Mouse (Mus musculus) lung, embryonic 15.5 days (tissue): ENCODE results near the gene Dyrk3. TPM values are rescaled to one million over a fixed set of nuclear protein-coding genes. Genes with fewer than 3 reads are reported as not detected.
A peak's percentile ranks its signal among the peaks of the same experiment; 100 is the strongest.

Source experiments
- ATAC-seq: fragments of 200-750 bp; cut with Nextera tagmentation; 2 replicates; pipeline ENCODE4 v1.8.0; 2017; ENCODE audit warnings: moderate number of reproducible peaks, borderline replicate concordance; ENCODE audit not compliant: low FRiP score, low TSS enrichment; ENCODE audit errors: extremely low read depth
- H3K27ac ChIP-seq: fragments of 300-500 bp; sonication (generic); 2 replicates; pipeline ENCODE4 v1.5.1; 2015; ENCODE audit warnings: moderate library complexity, mild to moderate bottlenecking, inconsistent platforms
- H3K27me3 ChIP-seq: fragments of 300-500 bp; sonication (generic); 2 replicates; pipeline ENCODE4 v1.6.1; 2015; ENCODE audit warnings: inconsistent platforms
- H3K36me3 ChIP-seq: fragments of 300-500 bp; sonication (generic); 2 replicates; pipeline ENCODE4 v1.6.1; 2015; ENCODE audit warnings: inconsistent platforms
- H3K4me1 ChIP-seq: fragments of 300-500 bp; sonication (generic); 2 replicates; pipeline ENCODE4 v1.6.1; 2015; ENCODE audit warnings: inconsistent platforms
- H3K4me2 ChIP-seq: fragments of 300-500 bp; sonication (generic); 2 replicates; pipeline ENCODE4 v1.6.1; 2015; ENCODE audit warnings: inconsistent platforms, mild to moderate bottlenecking, moderate library complexity
- H3K4me3 ChIP-seq: fragments of 300-500 bp; sonication (generic); 2 replicates; pipeline ENCODE4 v1.5.1; 2015; ENCODE audit warnings: mild to moderate bottlenecking, inconsistent platforms
- H3K9ac ChIP-seq: fragments of 300-500 bp; sonication (generic); 2 replicates; pipeline ENCODE4 v1.6.1; 2015; ENCODE audit warnings: inconsistent platforms
- H3K9me3 ChIP-seq: fragments of 300-500 bp; sonication (generic); 2 replicates; pipeline ENCODE4 v1.6.1; 2016; ENCODE audit warnings: inconsistent platforms
- WGBS: fragments of 180-500 bp; shearing (Covaris S2); methylation state at CpG from one replicate; pipeline ENCODE4 v1.1.7; 2015; 5-methylcytosine and 5-hydroxymethylcytosine counted together
- polyA plus RNA-seq: library from polyadenylated mRNA; unstranded; fragments of >200 nt; fragmentation: Nextera tagmentation; extraction: Ambion mirVana; gene quantifications from 2 replicates; pipeline ENCODE4 v1.2.1, GENCODE M21; 2015

Dyrk3 gene
- polyA plus RNA-seq, 1 experiment from 2014 or later = 3.7 TPM

GRCm38 (mm10) chr1:131103776-131104424 is 34.2 kb downstream of the Dyrk3 start:
- Histone ChIP-seq H3K27me3 (no peaks in the 10 kb centered on the region), H3K9ac (no peak overlapping the region), H3K4me2 (no peak overlapping the region), H3K4me3 (no peak overlapping the region), H3K4me1 (peaks cover 13% of the 10 kb centered on the region; the same call in 1 of the 2 replicates), H3K36me3 (no peaks in the 10 kb centered on the region), H3K9me3 (no peaks in the 10 kb centered on the region), H3K27ac (no peak overlapping the region)
- WGBS = 63% methylated on average over 10 of the region's 10 CpGs
- no peak for ATAC-seq

GRCm38 (mm10) chr1:131100808-131101207 is 37.3 kb downstream of the Dyrk3 start:
- Histone ChIP-seq H3K27me3 (no peaks in the 10 kb centered on the region), H3K27ac (no peak overlapping the region), H3K9me3 (no peaks in the 10 kb centered on the region), H3K4me1 (peaks cover 11% of the 10 kb centered on the region), H3K36me3 (no peaks in the 10 kb centered on the region), H3K9ac (no peak overlapping the region), H3K4me2 (no peak overlapping the region), H3K4me3 (no peak overlapping the region)
- ATAC-seq = no peak
- WGBS = 49% methylated on average over 1 of the region's 1 CpGs

GRCm38 (mm10) chr1:131097700-131098094 is 40.4 kb downstream of the Dyrk3 start, which contains the start of gene Mapkapk2:
Mapkapk2 (minus strand) TSS chr1:131097826.
- no peaks in the 10 kb centered on the region for H3K9me3 ChIP-seq
- H3K36me3 ChIP-seq = no peaks in the 10 kb centered on the region
- H3K4me2 ChIP-seq = peak within 1 kb of the TSS; percentile 79
- peak within 1 kb of the TSS; percentile 91 for H3K9ac ChIP-seq
- no peaks in the 10 kb centered on the region for H3K27me3 ChIP-seq
- peak; percentile 95 for ATAC-seq
- WGBS = under 1% methylated on average over 31 of the region's 32 CpGs
- H3K27ac ChIP-seq = peak within 1 kb of the TSS; percentile 95
- H3K4me3 ChIP-seq = peak within 1 kb of the TSS; percentile 90
- peaks cover 41% of the 10 kb centered on the region for H3K4me1 ChIP-seq

- Histone ChIP-seq H3K4me2 (peak overlapping the region; percentile 79), H3K27me3 (no peaks in the 10 kb centered on the region), H3K36me3 (no peaks in the 10 kb centered on the region), H3K9ac (peak overlapping the region; percentile 91), H3K4me1 (peaks cover 47% of the 10 kb centered on the region), H3K27ac (peak overlapping the region; percentile 95), H3K4me3 (peak overlapping the region; percentile 90), H3K9me3 (no peaks in the 10 kb centered on the region)
- peak; percentile 71 for ATAC-seq
- WGBS = under 1% methylated on average over 91 of the region's 98 CpGs
These were observed 41.1 kb downstream of the Dyrk3 start for GRCm38 (mm10) chr1:131096803-131097699.

GRCm38 (mm10) chr1:131096132-131096695 is 41.9 kb downstream of the Dyrk3 start:
- no peaks in the 10 kb centered on the region for H3K9me3 ChIP-seq
- no peak for ATAC-seq
- H3K27ac ChIP-seq = peak overlapping the region; percentile 95
- H3K36me3 ChIP-seq = no peaks in the 10 kb centered on the region
- H3K4me2 ChIP-seq = peak overlapping the region; percentile 79
- WGBS = 3% methylated on average over 9 of the region's 9 CpGs
- peak overlapping the region; percentile 91 for H3K9ac ChIP-seq
- no peaks in the 10 kb centered on the region for H3K27me3 ChIP-seq
- peaks cover 54% of the 10 kb centered on the region for H3K4me1 ChIP-seq
- peak overlapping the region; percentile 90 for H3K4me3 ChIP-seq

- no peaks in the 10 kb centered on the region for H3K9me3 ChIP-seq
- peak overlapping the region; percentile 95 for H3K27ac ChIP-seq
- peak overlapping the region; percentile 90 for H3K4me3 ChIP-seq
- no peak for ATAC-seq
- H3K36me3 ChIP-seq = no peaks in the 10 kb centered on the region
- peaks cover 57% of the 10 kb centered on the region for H3K4me1 ChIP-seq
- no peaks in the 10 kb centered on the region for H3K27me3 ChIP-seq
- peak overlapping the region; percentile 91; the same call in 1 of the 2 replicates for H3K9ac ChIP-seq
- H3K4me2 ChIP-seq = peak overlapping the region; percentile 79
- 8% methylated on average over 8 of the region's 8 CpGs for WGBS
These were observed 42.6 kb downstream of the Dyrk3 start for GRCm38 (mm10) chr1:131095574-131095973.

- no peaks in the 10 kb centered on the region for H3K36me3 ChIP-seq
- H3K9ac ChIP-seq = no peak overlapping the region
- H3K4me1 ChIP-seq = peaks cover 74% of the 10 kb centered on the region
- WGBS = 58% methylated on average over 8 of the region's 8 CpGs
- ATAC-seq = no peak
- no peaks in the 10 kb centered on the region for H3K9me3 ChIP-seq
- H3K27me3 ChIP-seq = no peaks in the 10 kb centered on the region
- no peak overlapping the region for H3K27ac ChIP-seq
- H3K4me3 ChIP-seq = no peak overlapping the region
- H3K4me2 ChIP-seq = no peak overlapping the region
These were observed 44.3 kb downstream of the Dyrk3 start for GRCm38 (mm10) chr1:131093889-131094288.

- Histone ChIP-seq H3K27ac (no peak overlapping the region), H3K4me1 (peaks cover 82% of the 10 kb centered on the region), H3K9me3 (no peaks in the 10 kb centered on the region), H3K4me3 (no peak overlapping the region), H3K27me3 (no peaks in the 10 kb centered on the region), H3K4me2 (no peak overlapping the region), H3K36me3 (no peaks in the 10 kb centered on the region), H3K9ac (no peak overlapping the region)
- no peak for ATAC-seq
- WGBS = 95% methylated on average over 3 of the region's 3 CpGs
These were observed 45.3 kb downstream of the Dyrk3 start for GRCm38 (mm10) chr1:131092846-131093245.

GRCm38 (mm10) chr1:131092173-131092572 is 46.0 kb downstream of the Dyrk3 start:
- H3K27ac ChIP-seq = no peak overlapping the region
- no peaks in the 10 kb centered on the region for H3K27me3 ChIP-seq
- no peak overlapping the region for H3K4me3 ChIP-seq
- H3K9me3 ChIP-seq = no peaks in the 10 kb centered on the region
- peaks cover 88% of the 10 kb centered on the region for H3K4me1 ChIP-seq
- 70% methylated on average over 3 of the region's 3 CpGs for WGBS
- H3K36me3 ChIP-seq = no peaks in the 10 kb centered on the region
- no peak overlapping the region for H3K4me2 ChIP-seq
- no peak overlapping the region for H3K9ac ChIP-seq
- ATAC-seq = no peak

- no peaks in the 10 kb centered on the region for H3K27me3 ChIP-seq
- H3K4me3 ChIP-seq = no peak overlapping the region
- no peak overlapping the region for H3K4me2 ChIP-seq
- 80% methylated on average over 3 of the region's 3 CpGs for WGBS
- no peaks in the 10 kb centered on the region for H3K36me3 ChIP-seq
- H3K27ac ChIP-seq = no peak overlapping the region
- H3K9ac ChIP-seq = no peak overlapping the region
- H3K9me3 ChIP-seq = no peaks in the 10 kb centered on the region
- ATAC-seq = no peak
- H3K4me1 ChIP-seq = peaks cover 95% of the 10 kb centered on the region
These were observed 46.7 kb downstream of the Dyrk3 start for GRCm38 (mm10) chr1:131091481-131091880.

- no peaks in the 10 kb centered on the region for H3K27me3 ChIP-seq
- H3K27ac ChIP-seq = no peak overlapping the region
- H3K4me2 ChIP-seq = no peak overlapping the region
- peaks cover 97% of the 10 kb centered on the region for H3K4me1 ChIP-seq
- H3K4me3 ChIP-seq = no peak overlapping the region
- WGBS = 61% methylated on average over 4 of the region's 4 CpGs
- no peaks in the 10 kb centered on the region for H3K9me3 ChIP-seq
- H3K9ac ChIP-seq = no peak overlapping the region
- ATAC-seq = no peak
- no peaks in the 10 kb centered on the region for H3K36me3 ChIP-seq
These were observed 47.3 kb downstream of the Dyrk3 start for GRCm38 (mm10) chr1:131090877-131091276.

GRCm38 (mm10) chr1:131090261-131090660 is 47.9 kb downstream of the Dyrk3 start:
- no peaks in the 10 kb centered on the region for H3K9me3 ChIP-seq
- H3K27ac ChIP-seq = no peak overlapping the region
- H3K4me2 ChIP-seq = no peak overlapping the region
- H3K4me3 ChIP-seq = no peak overlapping the region
- H3K4me1 ChIP-seq = peaks cover 96% of the 10 kb centered on the region
- 57% methylated on average over 5 of the region's 5 CpGs for WGBS
- no peaks in the 10 kb centered on the region for H3K27me3 ChIP-seq
- no peaks in the 10 kb centered on the region for H3K36me3 ChIP-seq
- ATAC-seq = no peak
- 0 out of 2 replicates have a peak overlapping the region, but pooled peaks have one; percentile 3 for H3K9ac ChIP-seq
